Mouse (Mus musculus): ENCODE data around the gene Gdf7.

DNA sequence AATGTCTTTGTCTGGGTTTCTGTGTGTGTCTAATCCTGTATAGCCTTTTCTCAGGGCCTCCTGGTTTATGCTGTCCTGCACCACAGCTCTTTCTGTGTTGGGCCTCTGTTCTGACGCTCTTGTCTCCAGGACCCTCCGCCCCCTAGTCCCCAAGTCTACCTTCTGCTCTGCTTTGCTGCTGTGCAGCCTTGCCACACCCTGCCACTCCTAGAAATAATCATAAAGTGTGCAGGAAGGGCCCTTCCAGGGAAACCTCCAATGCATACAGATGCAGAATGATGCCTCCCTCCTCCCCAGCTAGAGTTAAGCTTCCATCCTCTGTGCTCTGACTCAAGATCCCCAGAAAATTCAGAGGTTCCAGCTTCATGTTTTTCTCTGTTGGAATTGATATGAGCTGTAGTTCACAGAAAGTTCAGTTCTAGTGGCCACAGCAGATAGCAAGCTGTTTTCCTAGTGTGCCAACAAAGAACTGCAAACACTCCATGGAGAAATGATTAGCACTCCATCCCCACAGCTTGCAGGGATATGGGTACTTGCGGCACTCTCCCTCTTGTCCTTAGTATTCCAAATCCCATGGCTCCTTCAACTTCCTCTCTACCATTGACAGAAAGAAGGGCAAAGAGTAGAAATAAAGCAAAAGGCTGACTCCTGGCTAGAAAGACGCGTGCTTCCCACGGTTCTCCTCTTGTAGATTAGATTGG lies 28.1 kb downstream of the Gdf7 start:
- TF ChIP-seq GATA1 (IDR thresholded peaks at IDR 0.05; ENCODE audit: low read length) (no peak), TAL1 (IDR thresholded peaks at IDR 0.05; ENCODE audit: low read length) (no peak)
